Mouse (Mus musculus) limb, embryonic 15.5 days (tissue): ENCODE measurements around the gene Plod1. TPM values are rescaled to one million over a fixed set of nuclear protein-coding genes. Genes with fewer than 3 reads are reported as not detected.

ENCODE experiments used
- ATAC-seq: fragments of 200-750 bp; cut with Nextera tagmentation; 2 replicates; pipeline ENCODE4 v1.8.0; 2017; ENCODE audit warnings: low read depth, moderate TSS enrichment; ENCODE audit not compliant: insufficient number of reproducible peaks, low FRiP score, low TSS enrichment
- H3K27ac ChIP-seq: fragments of 300-500 bp; sonication (generic); 2 replicates; pipeline ENCODE4 v1.5.1; 2015; ENCODE audit warnings: moderate library complexity, mild to moderate bottlenecking, inconsistent platforms
- H3K27me3 ChIP-seq: fragments of 300-500 bp; sonication (generic); 2 replicates; pipeline ENCODE4 v1.6.1; 2015; ENCODE audit warnings: inconsistent platforms
- H3K36me3 ChIP-seq: fragments of 300-500 bp; sonication (generic); 2 replicates; pipeline ENCODE4 v1.6.1; 2015; ENCODE audit warnings: inconsistent platforms
- H3K4me1 ChIP-seq: fragments of 300-500 bp; sonication (generic); 2 replicates; pipeline ENCODE4 v1.6.1; 2015; ENCODE audit warnings: inconsistent platforms
- H3K4me2 ChIP-seq: fragments of 300-500 bp; sonication (generic); 2 replicates; pipeline ENCODE4 v1.6.1; 2015; ENCODE audit warnings: mild to moderate bottlenecking, inconsistent platforms
- H3K4me3 ChIP-seq: fragments of 300-500 bp; sonication (generic); 2 replicates; pipeline ENCODE4 v1.5.1; 2015; ENCODE audit warnings: mild to moderate bottlenecking, inconsistent platforms
- H3K9ac ChIP-seq: fragments of 300-500 bp; sonication (generic); 2 replicates; pipeline ENCODE4 v1.6.1; 2015; ENCODE audit warnings: inconsistent platforms
- H3K9me3 ChIP-seq: fragments of 300-500 bp; sonication (generic); 2 replicates; pipeline ENCODE4 v1.6.1; 2016; ENCODE audit warnings: inconsistent platforms
- WGBS: fragments of 180-500 bp; shearing (Covaris S2); methylation state at CpG from one replicate; pipeline ENCODE4 v1.1.7; 2015; 5-methylcytosine and 5-hydroxymethylcytosine counted together
- polyA plus RNA-seq: library from polyadenylated mRNA; unstranded; fragments of >200 nt; fragmentation: Nextera tagmentation; extraction: Ambion mirVana; gene quantifications from 2 replicates; pipeline ENCODE4 v1.2.1, GENCODE M21; 2015

Gene Plod1
- polyA plus RNA-seq, 1 experiment from 2014 or later: 123 TPM

DNA sequence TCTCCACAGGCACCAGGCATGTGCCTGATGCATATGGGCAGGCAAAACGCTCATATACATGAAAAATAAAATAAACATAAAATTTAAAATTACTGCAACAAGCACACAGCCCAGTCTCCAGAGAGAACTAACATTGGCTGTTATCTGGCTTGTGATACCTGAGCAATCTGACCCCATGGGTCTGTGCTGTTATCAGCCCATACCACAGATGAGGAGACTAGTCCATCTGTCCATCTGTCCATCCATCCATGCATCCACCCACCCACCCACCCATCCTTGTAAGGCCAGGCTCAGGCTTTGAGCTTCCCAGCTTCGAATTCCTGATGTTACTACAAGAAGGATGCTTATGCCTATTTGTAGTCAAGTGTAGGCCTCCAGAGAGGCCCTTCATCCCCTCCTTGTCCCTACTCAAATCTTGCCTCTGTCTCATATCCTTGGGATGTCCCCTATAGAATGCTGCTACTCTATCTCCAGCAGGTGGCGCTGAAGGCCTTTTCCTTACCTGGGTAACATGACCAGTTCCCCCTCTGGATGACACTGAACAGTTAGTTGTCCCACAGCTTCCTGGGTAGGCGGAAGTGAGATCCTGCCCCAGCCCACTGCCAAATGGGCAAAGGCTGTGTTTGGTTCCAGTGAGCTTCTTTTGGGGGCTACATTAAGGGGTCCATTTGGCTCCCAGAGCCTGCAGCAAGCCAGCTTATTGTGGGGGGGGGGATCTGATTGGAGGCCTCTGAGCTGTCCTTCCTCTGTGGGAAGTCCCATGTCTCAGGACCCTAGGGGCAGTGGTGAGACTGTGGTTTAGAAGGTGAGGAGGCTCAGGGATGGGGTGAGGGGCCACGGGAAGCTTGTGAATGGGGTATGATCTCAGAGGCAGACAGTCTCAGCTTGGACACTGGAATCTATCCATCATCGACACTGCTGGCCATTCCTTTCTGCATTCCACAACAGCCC is 23.6 kb upstream of the Plod1 start:
- Histone ChIP-seq H3K27me3 (no peaks in the 10 kb centered on the region), H3K27ac (no peak overlapping the region), H3K4me1 (no peaks in the 10 kb centered on the region), H3K4me2 (no peak overlapping the region), H3K9ac (no peak overlapping the region), H3K36me3 (no peaks in the 10 kb centered on the region), H3K4me3 (no peak overlapping the region), H3K9me3 (no peaks in the 10 kb centered on the region)
- 42% methylated on average over 6 of the region's 6 CpGs for WGBS
- ATAC-seq: no peak

DNA sequence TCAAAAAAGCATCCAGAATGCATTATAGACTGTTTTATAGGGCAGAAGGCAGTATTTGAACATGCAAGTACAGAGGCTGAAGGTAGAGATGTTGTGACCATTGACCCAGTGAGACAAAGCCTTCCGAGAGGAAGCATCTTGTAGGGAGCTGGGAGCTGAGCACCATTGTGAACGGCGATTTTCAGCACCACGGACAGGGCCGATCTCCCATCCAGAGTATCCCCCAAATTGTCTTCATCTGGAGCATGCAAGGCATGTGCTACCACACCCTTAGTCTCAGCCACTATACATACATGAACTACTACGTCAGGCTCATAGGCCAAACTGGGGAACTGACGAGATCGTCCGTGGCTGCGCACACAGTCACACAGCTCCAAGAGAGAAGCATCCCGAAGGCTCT is 20.6 kb upstream of the Plod1 start:
- Histone ChIP-seq H3K27me3 (no peaks in the 10 kb centered on the region), H3K36me3 (no peaks in the 10 kb centered on the region), H3K4me2 (no peak overlapping the region), H3K9me3 (no peaks in the 10 kb centered on the region), H3K9ac (no peak overlapping the region), H3K4me3 (no peak overlapping the region), H3K27ac (no peak overlapping the region), H3K4me1 (no peaks in the 10 kb centered on the region)
- no peak for ATAC-seq
- 51% methylated on average over 11 of the region's 11 CpGs for WGBS

DNA sequence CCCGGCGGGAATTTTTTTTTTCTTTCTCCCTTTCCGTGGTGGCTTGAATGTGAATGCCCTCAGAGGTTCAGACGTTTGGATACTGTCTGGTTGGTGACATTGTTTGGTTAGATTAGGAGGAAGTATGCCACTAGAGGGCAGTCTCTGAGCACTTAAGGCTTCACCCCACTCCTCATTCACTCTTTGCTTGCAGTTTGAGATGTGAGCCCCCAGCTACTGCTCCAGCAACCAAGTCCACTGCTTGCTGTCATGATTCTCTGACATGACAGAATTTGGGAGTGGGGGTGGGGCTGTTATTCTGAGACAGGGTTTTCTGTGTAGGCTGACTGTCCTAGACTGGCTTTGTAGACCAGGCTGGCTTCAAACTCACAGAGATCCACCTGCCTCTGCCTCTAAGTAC is 17.0 kb upstream of the Plod1 start:
- no peak overlapping the region for H3K9ac ChIP-seq
- no peak overlapping the region for H3K4me3 ChIP-seq
- no peaks in the 10 kb centered on the region for H3K27me3 ChIP-seq
- no peak overlapping the region for H3K27ac ChIP-seq
- ATAC-seq: no peak
- no peaks in the 10 kb centered on the region for H3K4me1 ChIP-seq
- 9% methylated on average over 4 of the region's 4 CpGs for WGBS
- no peak overlapping the region for H3K4me2 ChIP-seq
- peaks cover 10% of the 10 kb centered on the region for H3K36me3 ChIP-seq
- no peaks in the 10 kb centered on the region for H3K9me3 ChIP-seq

DNA sequence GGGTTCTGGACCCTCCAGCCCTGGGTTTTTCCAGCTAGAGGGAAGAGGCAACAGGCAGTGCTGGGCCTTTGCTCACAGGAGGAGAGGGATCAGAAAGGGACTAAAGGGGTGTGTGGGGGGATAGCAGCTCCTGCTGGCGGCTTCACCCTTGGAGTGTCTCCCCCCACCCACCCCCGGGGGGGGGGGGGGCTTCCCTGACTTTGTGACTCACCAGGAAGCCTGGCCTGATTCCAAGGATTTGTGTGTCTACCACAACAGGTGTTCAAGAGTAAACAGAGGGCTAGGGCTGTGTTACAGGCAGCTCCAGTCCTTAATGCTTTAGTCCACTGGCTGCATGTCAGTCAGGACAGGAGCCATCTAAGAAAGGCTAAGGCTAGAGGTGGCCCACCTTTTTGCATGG is 10.9 kb upstream of the Plod1 start:
- Histone ChIP-seq H3K4me1 (peaks cover 9% of the 10 kb centered on the region), H3K27ac (no peak overlapping the region), H3K4me3 (no peak overlapping the region), H3K27me3 (no peaks in the 10 kb centered on the region), H3K4me2 (no peak overlapping the region), H3K9me3 (no peaks in the 10 kb centered on the region), H3K9ac (no peak overlapping the region), H3K36me3 (peaks cover 65% of the 10 kb centered on the region)
- WGBS: 52% methylated on average over 2 of the region's 2 CpGs
- no peak for ATAC-seq

DNA sequence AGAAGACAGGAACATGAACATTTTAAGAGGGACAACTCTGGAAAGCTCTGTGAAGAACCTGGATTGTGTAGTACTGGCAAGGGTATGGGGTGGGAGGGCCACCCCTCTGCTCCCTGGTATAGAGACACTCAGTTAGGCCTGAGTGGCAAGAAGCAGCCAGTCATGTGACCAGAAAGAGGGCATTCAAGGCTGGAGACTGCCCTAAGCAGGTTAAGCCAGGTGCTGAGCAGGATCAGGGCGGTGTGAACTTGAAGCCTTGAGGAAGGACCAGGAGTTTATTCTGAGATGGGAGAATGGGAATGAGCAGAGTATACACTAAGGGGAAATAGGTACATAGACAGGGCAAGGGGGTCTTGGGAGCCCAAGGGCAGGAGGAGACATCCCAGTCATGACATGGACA is 6.4 kb upstream of the Plod1 start:
- peaks cover 51% of the 10 kb centered on the region for H3K36me3 ChIP-seq
- no peak overlapping the region for H3K9ac ChIP-seq
- no peaks in the 10 kb centered on the region for H3K27me3 ChIP-seq
- H3K4me1 ChIP-seq: peaks cover 46% of the 10 kb centered on the region
- H3K9me3 ChIP-seq: no peaks in the 10 kb centered on the region
- H3K27ac ChIP-seq: no peak overlapping the region
- ATAC-seq: no peak
- no peak overlapping the region for H3K4me3 ChIP-seq
- no peak overlapping the region for H3K4me2 ChIP-seq
- 91% methylated on average over 1 of the region's 1 CpGs for WGBS

- Histone ChIP-seq H3K4me3 (peak overlapping the region; percentile 90), H3K27ac (peak overlapping the region; percentile 84), H3K9ac (peak overlapping the region; percentile 88), H3K4me2 (peak overlapping the region; percentile 97), H3K4me1 (peaks cover 60% of the 10 kb centered on the region), H3K9me3 (no peaks in the 10 kb centered on the region), H3K27me3 (no peaks in the 10 kb centered on the region), H3K36me3 (peaks cover 35% of the 10 kb centered on the region)
- WGBS: 8% methylated on average over 68 of the region's 88 CpGs
- no peak; the same call in 1 of the 2 replicates for ATAC-seq
These were observed 4.8 kb upstream of the Plod1 start for GRCm38 (mm10) chr4:147941045-147942020.

GRCm38 (mm10) chr4:147940576-147941044 is 4.0 kb upstream of the Plod1 start, which contains the start of gene 2510039O18Rik:
2510039O18Rik (plus strand) TSS chr4:147940895.
- Histone ChIP-seq H3K9me3 (no peaks in the 10 kb centered on the region), H3K9ac (peak within 1 kb of the TSS; percentile 88), H3K4me1 (peaks cover 63% of the 10 kb centered on the region), H3K36me3 (peaks cover 27% of the 10 kb centered on the region), H3K27ac (peak within 1 kb of the TSS; percentile 94), H3K27me3 (no peaks in the 10 kb centered on the region), H3K4me2 (peak within 1 kb of the TSS; percentile 97), H3K4me3 (peak within 1 kb of the TSS; percentile 90)
- peak; percentile 50 for ATAC-seq
- WGBS: under 1% methylated on average over 33 of the region's 35 CpGs

DNA sequence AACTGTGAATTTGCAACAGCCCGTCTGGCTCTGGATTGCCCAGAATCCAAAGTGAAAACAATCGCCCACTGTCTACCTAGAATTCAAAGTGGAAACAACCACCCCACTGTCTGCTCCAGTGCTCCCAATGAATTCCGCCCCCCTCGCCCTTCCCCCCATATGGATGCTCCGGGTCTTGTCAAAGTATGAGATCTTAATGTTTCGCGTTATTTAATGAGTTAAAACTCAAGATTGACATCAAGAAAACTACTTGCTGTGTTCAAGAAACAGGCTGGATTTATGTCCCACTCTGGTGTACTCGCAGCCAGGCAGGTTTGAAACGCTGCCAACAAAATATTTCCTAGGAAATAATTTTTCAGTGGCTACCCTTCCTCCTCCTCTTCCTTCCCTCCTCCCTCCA is 3.5 kb upstream of the Plod1 start:
- H3K4me3 ChIP-seq: peak overlapping the region; percentile 90; the same call in 1 of the 2 replicates
- ATAC-seq: no peak
- no peak overlapping the region for H3K9ac ChIP-seq
- H3K27ac ChIP-seq: peak overlapping the region; percentile 94
- 30% methylated on average over 9 of the region's 9 CpGs for WGBS
- peaks cover 68% of the 10 kb centered on the region for H3K4me1 ChIP-seq
- H3K9me3 ChIP-seq: no peaks in the 10 kb centered on the region
- H3K4me2 ChIP-seq: peak overlapping the region; percentile 23
- no peaks in the 10 kb centered on the region for H3K27me3 ChIP-seq
- H3K36me3 ChIP-seq: peaks cover 22% of the 10 kb centered on the region

DNA sequence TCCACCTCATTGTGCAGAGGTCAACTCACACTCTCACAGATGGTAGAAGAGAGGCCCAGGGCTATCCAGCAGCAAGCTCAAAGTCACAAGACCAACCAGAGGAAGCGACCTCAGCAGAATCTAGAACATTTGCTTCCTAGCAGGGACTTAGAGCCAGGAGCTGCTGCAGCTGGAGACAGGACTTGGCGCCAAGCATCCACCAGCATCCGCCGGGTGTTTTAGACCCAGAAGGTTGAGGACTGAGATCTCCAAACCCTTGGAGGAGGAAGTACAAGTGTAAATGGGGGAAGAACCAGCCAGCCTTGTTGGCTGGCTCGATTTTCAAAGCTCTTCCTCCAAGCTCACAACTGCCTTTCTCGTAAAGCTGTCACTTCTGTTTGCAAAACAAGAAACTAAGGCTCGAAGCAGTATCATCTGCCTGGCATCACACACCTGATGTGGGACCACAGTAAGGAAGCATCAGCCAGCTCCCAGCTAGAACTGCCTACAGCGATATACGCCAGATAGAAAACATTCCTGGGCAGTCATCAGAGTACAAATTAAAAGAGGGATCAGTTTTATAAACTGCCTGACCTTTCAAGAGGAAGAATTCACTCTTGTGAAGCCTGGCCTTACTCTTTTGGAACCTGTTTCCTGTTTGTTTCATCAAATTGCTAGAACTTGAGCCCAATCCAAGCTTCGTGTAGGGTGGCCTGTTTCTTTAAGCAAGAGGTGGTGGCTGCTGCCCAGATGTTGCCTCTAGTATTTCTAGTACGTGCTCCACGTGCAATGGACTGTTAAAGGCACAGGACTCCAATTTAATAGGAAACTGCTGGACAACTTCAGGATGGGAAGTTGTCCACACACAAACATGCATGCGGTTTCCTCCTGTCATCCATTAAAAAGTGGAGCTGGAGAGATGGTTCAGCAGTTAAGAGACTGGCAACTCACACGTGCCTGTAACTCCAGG is 1.9 kb upstream of the Plod1 start:
- Histone ChIP-seq H3K36me3 (peaks cover 5% of the 10 kb centered on the region), H3K9ac (no peak overlapping the region), H3K4me2 (0 out of 2 replicates have a peak overlapping the region, but pooled peaks have one; percentile 3), H3K4me3 (no peak overlapping the region), H3K9me3 (no peaks in the 10 kb centered on the region), H3K27me3 (no peaks in the 10 kb centered on the region), H3K4me1 (peaks cover 84% of the 10 kb centered on the region), H3K27ac (peak overlapping the region; percentile 94)
- no peak for ATAC-seq
- 24% methylated on average over 14 of the region's 14 CpGs for WGBS

DNA sequence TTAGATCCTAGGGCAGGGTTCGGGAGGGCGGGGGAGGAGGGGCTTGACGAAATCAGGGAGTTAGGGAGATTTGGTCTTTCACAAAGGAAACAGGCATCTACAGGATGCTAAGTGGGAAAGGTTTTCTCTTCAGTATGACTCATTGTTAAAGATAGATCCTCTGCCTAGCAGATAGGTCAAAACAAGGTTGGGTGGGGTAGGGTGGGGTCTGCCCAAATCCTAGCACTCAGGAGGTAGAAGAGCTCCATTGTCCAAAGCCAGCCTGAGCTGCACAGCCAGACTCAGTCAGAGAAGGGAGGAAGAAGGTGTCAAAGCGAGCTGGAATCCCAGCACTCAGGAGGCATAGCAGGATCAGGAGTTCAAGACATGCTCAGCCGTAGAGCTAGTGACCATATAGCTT is 919 bp upstream of the Plod1 start:
- no peak for ATAC-seq
- Histone ChIP-seq H3K27me3 (no peaks in the 10 kb centered on the region), H3K27ac (peak overlapping the region; percentile 94), H3K4me1 (peaks cover 84% of the 10 kb centered on the region), H3K9ac (no peak overlapping the region), H3K4me2 (0 out of 2 replicates have a peak overlapping the region, but pooled peaks have one; percentile 68), H3K9me3 (no peaks in the 10 kb centered on the region), H3K4me3 (no peak overlapping the region), H3K36me3 (no peaks in the 10 kb centered on the region)
- WGBS: 69% methylated on average over 5 of the region's 5 CpGs

GRCm38 (mm10) chr4:147937021-147937420 is 454 bp upstream of the Plod1 start:
- Histone ChIP-seq H3K9ac (0 out of 2 replicates have a peak overlapping the region, but pooled peaks have one; percentile 92), H3K27me3 (no peaks in the 10 kb centered on the region), H3K4me2 (peak overlapping the region; percentile 68), H3K36me3 (0 out of 2 replicates have a peak, but pooled peaks cover 2% of the 10 kb centered on the region), H3K4me3 (peak overlapping the region; percentile 79), H3K27ac (peak overlapping the region; percentile 94), H3K4me1 (peaks cover 79% of the 10 kb centered on the region), H3K9me3 (no peaks in the 10 kb centered on the region)
- 45% methylated on average over 3 of the region's 3 CpGs for WGBS
- no peak for ATAC-seq
